Mouse (Mus musculus) midbrain, embryonic 16.5 days (tissue): ENCODE measurements at regions not wholly inside any gene's neighbourhood (a gene's known extent, or its start where the extent isn't known, plus 50 kb on each side); places are given as distances from the start of the nearest gene placed in this dataset.

Experiments
- ATAC-seq: fragments of 200-750 bp; cut with Nextera tagmentation; 2 replicates; pipeline ENCODE4 v1.8.0; 2017; ENCODE audit warnings: moderate TSS enrichment
- H3K27ac ChIP-seq: fragments of 300-500 bp; sonication (generic); 2 replicates; pipeline ENCODE4 v1.5.1; 2014; ENCODE audit warnings: mild to moderate bottlenecking, low read length, mixed read lengths
- H3K27me3 ChIP-seq: fragments of 300-500 bp; sonication (generic); 2 replicates; pipeline ENCODE4 v1.6.1; 2014; ENCODE audit warnings: low read depth, low read length, mixed read lengths; ENCODE audit not compliant: control insufficient read depth, insufficient read depth
- H3K36me3 ChIP-seq: fragments of 300-500 bp; sonication (generic); 2 replicates; pipeline ENCODE4 v1.6.1; 2014; ENCODE audit warnings: mild to moderate bottlenecking, low read length, moderate library complexity, mixed read lengths; ENCODE audit not compliant: control insufficient read depth, insufficient read depth
- H3K4me1 ChIP-seq: fragments of 300-500 bp; sonication (generic); 2 replicates; pipeline ENCODE4 v1.6.1; 2014; ENCODE audit warnings: mild to moderate bottlenecking, low read length, mixed read lengths; ENCODE audit not compliant: control insufficient read depth, insufficient read depth
- H3K4me2 ChIP-seq: fragments of 300-500 bp; sonication (generic); 2 replicates; pipeline ENCODE4 v1.6.1; 2014; ENCODE audit warnings: mild to moderate bottlenecking, low read length, mixed read lengths
- H3K4me3 ChIP-seq: fragments of 300-500 bp; sonication (generic); 2 replicates; pipeline ENCODE4 v1.5.1; 2014; ENCODE audit warnings: low read depth, mild to moderate bottlenecking, low read length, moderate library complexity, mixed read lengths
- H3K9ac ChIP-seq: fragments of 300-500 bp; sonication (generic); 2 replicates; pipeline ENCODE4 v1.6.1; 2014; ENCODE audit warnings: low read depth, low read length, mixed read lengths
- H3K9me3 ChIP-seq: fragments of 300-500 bp; sonication (generic); replicated peaks from 2 replicates; pipeline ENCODE4 v1.6.1; 2014; ENCODE audit warnings: mild to moderate bottlenecking, low read length, mixed read lengths; ENCODE audit not compliant: control insufficient read depth, poor library complexity, severe bottlenecking
- WGBS: fragments of 180-500 bp; shearing (Covaris S2); extraction: QIAGEN DNeasy Blood & Tissue Kit; methylation state at CpG from one replicate; pipeline ENCODE4 v1.1.7; 2014; 5-methylcytosine and 5-hydroxymethylcytosine counted together

GRCm38 (mm10) chr8:102223097-102223496, 562.3 kb downstream of the Cdh11 start:
- no peaks in the 10 kb centered on the region for H3K36me3 ChIP-seq
- WGBS, result 84% methylated on average over 2 of the region's 2 CpGs
- no peak overlapping the region for H3K9ac ChIP-seq
- no peak overlapping the region for H3K27ac ChIP-seq
- no peak overlapping the region for H3K4me3 ChIP-seq
- ATAC-seq, result no peak
- H3K4me2 ChIP-seq, result no peak overlapping the region
- no peaks in the 10 kb centered on the region for H3K9me3 ChIP-seq
- no peaks in the 10 kb centered on the region for H3K4me1 ChIP-seq
- no peaks in the 10 kb centered on the region for H3K27me3 ChIP-seq

- Histone ChIP-seq H3K9ac (no peak overlapping the region), H3K36me3 (no peaks in the 10 kb centered on the region), H3K4me2 (no peak overlapping the region), H3K9me3 (no peaks in the 10 kb centered on the region), H3K4me3 (no peak overlapping the region), H3K27ac (no peak overlapping the region), H3K4me1 (no peaks in the 10 kb centered on the region), H3K27me3 (no peaks in the 10 kb centered on the region)
- ATAC-seq, result no peak
- 90% methylated on average over 1 of the region's 1 CpGs for WGBS
Observed at GRCm38 (mm10) chr8:102205633-102206032, 579.8 kb downstream of the Cdh11 start.

GRCm38 (mm10) chr8:102159541-102160197, 625.8 kb downstream of the Cdh11 start:
- Histone ChIP-seq H3K4me2 (no peak overlapping the region), H3K4me3 (no peak overlapping the region), H3K27me3 (no peaks in the 10 kb centered on the region), H3K9me3 (no peaks in the 10 kb centered on the region), H3K9ac (no peak overlapping the region), H3K36me3 (no peaks in the 10 kb centered on the region), H3K4me1 (no peaks in the 10 kb centered on the region), H3K27ac (no peak overlapping the region)
- WGBS, result 71% methylated on average over 2 of the region's 2 CpGs
- ATAC-seq, result no peak

GRCm38 (mm10) chr8:102118657-102119056, 666.8 kb downstream of the Cdh11 start:
- Histone ChIP-seq H3K4me2 (no peak overlapping the region), H3K36me3 (no peaks in the 10 kb centered on the region), H3K27me3 (no peaks in the 10 kb centered on the region), H3K4me3 (no peak overlapping the region), H3K4me1 (no peaks in the 10 kb centered on the region), H3K27ac (no peak overlapping the region), H3K9me3 (no peaks in the 10 kb centered on the region), H3K9ac (no peak overlapping the region)
- 96% methylated on average over 4 of the region's 4 CpGs for WGBS
- no peak for ATAC-seq

- WGBS, result 64% methylated on average over 6 of the region's 6 CpGs
- H3K4me1 ChIP-seq, result no peaks in the 10 kb centered on the region
- H3K27ac ChIP-seq, result no peak overlapping the region
- no peak for ATAC-seq
- no peak overlapping the region for H3K4me3 ChIP-seq
- H3K27me3 ChIP-seq, result no peaks in the 10 kb centered on the region
- no peak overlapping the region for H3K9ac ChIP-seq
- H3K4me2 ChIP-seq, result no peak overlapping the region
- H3K9me3 ChIP-seq, result no peaks in the 10 kb centered on the region
- no peaks in the 10 kb centered on the region for H3K36me3 ChIP-seq
Observed at GRCm38 (mm10) chr8:102116846-102117403, 668.5 kb downstream of the Cdh11 start.

- Histone ChIP-seq H3K9me3 (no peaks in the 10 kb centered on the region), H3K4me3 (no peak overlapping the region), H3K4me1 (peaks cover 5% of the 10 kb centered on the region; the same call in 1 of the 2 replicates), H3K27ac (no peak overlapping the region), H3K9ac (no peak overlapping the region), H3K4me2 (no peak overlapping the region), H3K27me3 (no peaks in the 10 kb centered on the region), H3K36me3 (no peaks in the 10 kb centered on the region)
- ATAC-seq, result no peak
- 18% methylated on average over 7 of the region's 7 CpGs for WGBS
Observed at GRCm38 (mm10) chr8:102103773-102104172, 681.7 kb downstream of the Cdh11 start.

GRCm38 (mm10) chr8:102096726-102097125, 688.7 kb downstream of the Cdh11 start:
- ATAC-seq, result no peak
- Histone ChIP-seq H3K4me2 (no peak overlapping the region), H3K9ac (no peak overlapping the region)

GRCm38 (mm10) chr8:102085927-102086326, 699.5 kb downstream of the Cdh11 start:
- no peak overlapping the region for H3K4me2 ChIP-seq
- no peaks in the 10 kb centered on the region for H3K4me1 ChIP-seq
- WGBS, result 67% methylated on average over 4 of the region's 4 CpGs
- no peak for ATAC-seq
- no peak overlapping the region for H3K27ac ChIP-seq
- no peaks in the 10 kb centered on the region for H3K27me3 ChIP-seq
- no peaks in the 10 kb centered on the region for H3K36me3 ChIP-seq
- H3K4me3 ChIP-seq, result no peak overlapping the region
- no peak overlapping the region for H3K9ac ChIP-seq
- no peaks in the 10 kb centered on the region for H3K9me3 ChIP-seq

More at GRCm38 (mm10) chr8:102096726-102097125, 688.7 kb downstream of the Cdh11 start:
- no peaks in the 10 kb centered on the region for H3K36me3 ChIP-seq
- WGBS, result 75% methylated on average over 7 of the region's 7 CpGs
- H3K27me3 ChIP-seq, result no peaks in the 10 kb centered on the region
- no peaks in the 10 kb centered on the region for H3K4me1 ChIP-seq
- no peak overlapping the region for H3K27ac ChIP-seq
- H3K9me3 ChIP-seq, result no peaks in the 10 kb centered on the region
- H3K4me3 ChIP-seq, result no peak overlapping the region

- WGBS, result 78% methylated on average over 1 of the region's 1 CpGs
Observed at GRCm38 (mm10) chr8:102075611-102076010, 709.8 kb downstream of the Cdh11 start.

More at GRCm38 (mm10) chr8:102075611-102076010, 709.8 kb downstream of the Cdh11 start:
- H3K9ac ChIP-seq, result no peak overlapping the region
- no peak overlapping the region for H3K27ac ChIP-seq
- H3K4me1 ChIP-seq, result no peaks in the 10 kb centered on the region
- no peak overlapping the region for H3K4me2 ChIP-seq
- H3K4me3 ChIP-seq, result no peak overlapping the region
- H3K27me3 ChIP-seq, result no peaks in the 10 kb centered on the region
- no peaks in the 10 kb centered on the region for H3K9me3 ChIP-seq
- no peak for ATAC-seq
- no peaks in the 10 kb centered on the region for H3K36me3 ChIP-seq
